In genomic region chr11:43612834-43613488, GRCm38 (mm10) we compare ENCODE assay signal across 8 mouse cellular contexts. TPM values are rescaled to one million over a fixed set of nuclear protein-coding genes. Genes with fewer than 3 reads are reported as not detected.
DNase-seq lines count a peak whose midpoint lies in the region; ATAC-seq lines count a peak whose summit lies in the region.

No protein-coding gene starts in this region.

- peak; percentile 83 for ATAC-seq in hindbrain, embryonic 15.5 days (ENCODE audit: low FRiP score, low read depth)

- peak overlapping the region; percentile 17; the same call in 1 of the 2 replicates for H3K9ac ChIP-seq in hindbrain, embryonic 15.5 days

- H3K4me1 ChIP-seq in hindbrain, embryonic 15.5 days (replicated peaks), result peaks cover 17% of the 10 kb centered on the region

- peak; percentile 90 for DNase-seq in ZHBTc4 (ENCODE audit: low read depth, low spot score)
- peak; percentile 67 to 87 for DNase-seq in cerebellum, postnatal 4 days (ENCODE audit: low spot score in 2 of 2)
- peak; percentile 62 for DNase-seq in gastrocnemius, adult 18-20 months (ENCODE audit: low spot score)
- peak; percentile 73 to 79 for DNase-seq in layer of hippocampus, postnatal 36 days
- DNase-seq in lung, postnatal 36 days, result peak; percentile 92
- peak; percentile 79 for DNase-seq in right cerebral cortex, adult 18-20 months
- DNase-seq in urinary bladder, postnatal 10 days (ENCODE audit: low spot score), result peak; percentile 41

- H3K4me3 ChIP-seq in hindbrain, embryonic 15.5 days, result no peak overlapping the region

- peak overlapping the region; percentile 80 for H3K27ac ChIP-seq in hindbrain, embryonic 15.5 days (replicated peaks)

- H3K4me2 ChIP-seq in hindbrain, embryonic 15.5 days, result no peak overlapping the region

- H3K36me3 ChIP-seq in hindbrain, embryonic 15.5 days, result no peaks in the 10 kb centered on the region

- WGBS in hindbrain, embryonic 15.5 days, result 20% methylated on average over 12 of the region's 12 CpGs

- H3K27me3 ChIP-seq in hindbrain, embryonic 15.5 days, result no peaks in the 10 kb centered on the region

- H3K9me3 ChIP-seq in hindbrain, embryonic 15.5 days, result no peaks in the 10 kb centered on the region

RNA-seq across cellular contexts. Expression of gene Fabp6, which starts 11.6 kb away (rescaled TPM):
- not detected for total RNA-seq in gastrocnemius, adult 18-20 months (2021)
- polyA plus RNA-seq in hindbrain, embryonic 15.5 days (2015; fragmentation: Nextera tagmentation; extraction: Ambion mirVana), result not detected in 2 replicates
- total RNA-seq in layer of hippocampus, postnatal 36 days (2021), result not detected

RNA-seq across cellular contexts. Expression of gene 4933415A04Rik, which starts 26.1 kb away (rescaled TPM):
- total RNA-seq in gastrocnemius, adult 18-20 months (2021), result under 1 TPM in 1 of 2 experiments, not detected in 1; 0.12 TPM
- polyA plus RNA-seq in hindbrain, embryonic 15.5 days (2015; fragmentation: Nextera tagmentation; extraction: Ambion mirVana), result 3.4 and 3.8 TPM in 2 replicates
- total RNA-seq in layer of hippocampus, postnatal 36 days (2021), result 1 to 10 TPM; 1.3 to 2.5 TPM

Comparison
In these comparisons a context has a peak if more than half of its experiments do, and no peak if none do; other contexts are left out.
1. DNase-seq: peak in every context shown above with its lines; median percentile 92 in lung, postnatal 36 days; 90 in ZHBTc4; 79 in right cerebral cortex, adult 18-20 months; 77 in cerebellum, postnatal 4 days; 76 in layer of hippocampus, postnatal 36 days; 62 in gastrocnemius, adult 18-20 months; 41 in urinary bladder, postnatal 10 days.